Comparison of ENCODE assay signal across 17 mouse cellular contexts in the genomic region with DNA sequence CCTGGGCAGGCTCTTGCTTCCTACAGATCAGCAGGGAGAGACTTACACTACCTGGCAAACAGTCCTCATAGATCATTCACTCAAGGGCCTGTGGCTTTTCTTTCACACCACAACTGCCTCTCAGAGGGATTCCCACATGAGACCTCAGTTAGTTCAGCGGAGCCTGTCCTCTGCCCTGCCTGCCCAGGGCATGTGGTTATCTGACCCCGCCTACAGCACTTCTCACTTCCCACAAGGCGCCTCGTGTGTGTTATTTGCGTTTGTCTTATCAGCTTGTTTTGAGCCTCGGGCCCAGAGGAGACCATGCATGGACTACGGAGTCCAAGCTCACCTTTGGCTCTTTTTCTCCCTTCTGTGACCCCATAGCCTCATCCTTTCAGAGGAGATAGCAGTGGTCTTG. TPM values are rescaled to one million over a fixed set of nuclear protein-coding genes. Genes with fewer than 3 reads are reported as not detected.
DNase-seq lines count a peak whose midpoint lies in the region; ATAC-seq and TF ChIP-seq lines count a peak whose summit lies in the region.
"Had no signal": no experiment of that assay in that cellular context is flagged by ENCODE, and none has a peak within 500 bp of the region (broad histone marks: within the 10 kb centered on the region; RNA-seq: fewer than 3 reads in every experiment).

No protein-coding gene starts in this region.

- peak; percentile 80 for TF ChIP-seq EP300 in heart, adult 2 months (IDR thresholded peaks at IDR 0.05; ENCODE audit: insufficient read depth, low read depth, low read length)

- in situ Hi-C loops in Patski (cut with MboI; ENCODE audit: low pct_unique_long_range_greater_than_20kb), result no loop called here

- H3K79me2 ChIP-seq in heart, adult 2 months (replicated peaks; ENCODE audit: control insufficient read depth, insufficient read depth, low read length), result no peaks in the 10 kb centered on the region

- no peak overlapping the region for H3K4me3 ChIP-seq in heart, adult 2 months
- no peak overlapping the region for H3K4me3 ChIP-seq in cerebellum, adult 2 months (replicated peaks; ENCODE audit: insufficient read depth, low read depth, low read length)
- H3K4me3 ChIP-seq: forebrain, embryonic 10.5 days; layer of hippocampus, adult 2 months; limb, embryonic 15.5 days; midbrain, embryonic 12.5 days had no signal

- CTCF ChIA-PET in Patski (lab: Charles Lee), result no interaction called here

- no peak for ATAC-seq in Patski
- peak; percentile 63 for ATAC-seq in neutrophil, adult 5-6 weeks (ENCODE audit: extremely low read depth, insufficient number of reproducible peaks, low FRiP score, poor library complexity, severe bottlenecking)
- ATAC-seq: CD4-positive, CD25-positive, alpha-beta regulatory T cell, adult 4 months; inflammation-experienced regulatory T-cells, adult 6 months had no signal

- 15% methylated on average over 7 of the region's 7 CpGs for WGBS in heart, adult 2 months
- 86% methylated on average over 7 of the region's 7 CpGs for WGBS in cerebellum, adult 2 months

- H3K9ac ChIP-seq in heart, adult 2 months (ENCODE audit: low read depth, low read length), result no peak overlapping the region
- H3K9ac ChIP-seq: limb, embryonic 15.5 days; midbrain, embryonic 12.5 days had no signal

- POLR2A ChIA-PET in Patski (lab: Charles Lee), result no interaction called here

- intact Hi-C loops in heart, adult 2 months (cut with DNase I), result loop anchor here (5.0 kb wide), 1 partner anchor 83 kb away; no protein-coding TSS in a partner anchor

- H3K27ac ChIP-seq in heart, adult 2 months, result peak overlapping the region; percentile 71
- no peak overlapping the region for H3K27ac ChIP-seq in cerebellum, adult 2 months (ENCODE audit: insufficient read depth, low read length)
- H3K27ac ChIP-seq: forebrain, embryonic 10.5 days; limb, embryonic 15.5 days; midbrain, embryonic 12.5 days had no signal

- H3K36me3 ChIP-seq in heart, adult 2 months (ENCODE audit: control insufficient read depth, insufficient read depth, low read length), result no peaks in the 10 kb centered on the region
- H3K36me3 ChIP-seq: forebrain, embryonic 10.5 days; limb, embryonic 15.5 days; midbrain, embryonic 12.5 days had no signal

- TF ChIP-seq CTCF in heart, adult 2 months (IDR thresholded peaks at IDR 0.05), result no peak
- TF ChIP-seq CTCF in Patski (IDR thresholded peaks at IDR 0.05), result no peak
- TF ChIP-seq CTCF in cerebellum, adult 2 months (IDR thresholded peaks at IDR 0.05; ENCODE audit: borderline replicate concordance, insufficient read depth, low read depth, low read length), result no peak

- H3K27me3 ChIP-seq in heart, adult 2 months (ENCODE audit: control insufficient read depth, insufficient read depth, low read length), result no peaks in the 10 kb centered on the region
- H3K27me3 ChIP-seq in Patski, result no peaks in the 10 kb centered on the region
- no peaks in the 10 kb centered on the region for H3K27me3 ChIP-seq in cerebellum, adult 2 months (ENCODE audit: control insufficient read depth, insufficient read depth, low read length)

- peak in 1 of 2 experiments; percentile 64 for DNase-seq in heart, adult 2 months
- no peak for DNase-seq in heart, postnatal 4 days
- DNase-seq in Patski (ENCODE audit: low read depth, low spot score), result peak; percentile 37
- peak; percentile 49 for DNase-seq in liver
- DNase-seq in layer of hippocampus, postnatal 36 days, result no peak
- DNase-seq in embryo, embryonic 11 days, result no peak
- no peak for DNase-seq in cerebellum, adult 2 months
- DNase-seq: cerebellum, adult 9-10 months; lung, postnatal 10 days; thymus, adult 2 months had no signal

- peak; percentile 47; the same call in 1 of the 2 replicates for TF ChIP-seq POLR2A in heart, adult 2 months (IDR thresholded peaks at IDR 0.05; ENCODE audit: insufficient read depth, low read depth, low read length)
- TF ChIP-seq POLR2A in cerebellum, adult 2 months (IDR thresholded peaks at IDR 0.05; ENCODE audit: borderline replicate concordance, insufficient read depth, low read length), result no peak

- peaks cover 8% of the 10 kb centered on the region; the same call in 1 of the 2 replicates for H3K4me1 ChIP-seq in heart, adult 2 months (ENCODE audit: control insufficient read depth, insufficient read depth, low read length)
- H3K4me1 ChIP-seq in cerebellum, adult 2 months (ENCODE audit: control insufficient read depth, insufficient read depth, low read length), result no peaks in the 10 kb centered on the region
- H3K4me1 ChIP-seq: midbrain, embryonic 12.5 days had no signal

RNA-seq across cellular contexts. Expression of a gene that starts 9.9 kb away (rescaled TPM):
- 10 to 100 TPM; 12.2 to 14.4 TPM for total RNA-seq in heart, adult 2 months (2021)
- 12.6 and 21.5 TPM in 2 replicates for polyA plus RNA-seq in heart, adult 2 months (2012; rRNA removed)
- total RNA-seq in heart, postnatal 4 days (2021), result 1 to 10 TPM; 8.6 to 9.4 TPM
- polyA plus RNA-seq in Patski (2021), result 2.3 TPM
- not detected in 2 replicates for total RNA-seq in neutrophil, adult 5-6 weeks (2017)
- 1 to 10 TPM; 1.7 to 1.8 TPM for total RNA-seq in layer of hippocampus, postnatal 36 days (2021)
- polyA plus RNA-seq in cerebellum, adult 2 months (2012; rRNA removed), result 2.9 and 3.0 TPM in 2 replicates

RNA-seq across cellular contexts. Expression of a gene that starts 37.3 kb away (rescaled TPM):
- under 1 TPM; 0.73 to 0.82 TPM for total RNA-seq in heart, adult 2 months (2021)
- 0.82 and 1.4 TPM in 2 replicates for polyA plus RNA-seq in heart, adult 2 months (2012; rRNA removed)
- total RNA-seq in heart, postnatal 4 days (2021), result under 1 TPM; 0.47 to 0.52 TPM
- polyA plus RNA-seq in Patski (2021), result 0.19 TPM
- 20.7 and 23.2 TPM in 2 replicates for total RNA-seq in neutrophil, adult 5-6 weeks (2017)
- total RNA-seq in layer of hippocampus, postnatal 36 days (2021), result not detected
- 0.25 and 0.29 TPM in 2 replicates for polyA plus RNA-seq in cerebellum, adult 2 months (2012; rRNA removed)
- total RNA-seq: layer of hippocampus, adult 2 months had no signal

RNA-seq across cellular contexts. Expression of a gene that starts 51.4 kb away (rescaled TPM):
- 10 to 100 TPM; 20.1 to 21.0 TPM for total RNA-seq in heart, adult 2 months (2021)
- polyA plus RNA-seq in heart, adult 2 months (2012; rRNA removed), result 30.5 and 32.5 TPM in 2 replicates
- total RNA-seq in heart, postnatal 4 days (2021), result 10 to 100 TPM; 33.5 to 36.8 TPM
- polyA plus RNA-seq in Patski (2021), result 111 TPM
- total RNA-seq in neutrophil, adult 5-6 weeks (2017), result 94.3 and 106 TPM in 2 replicates
- 100 to 1,000 TPM; 251 to 253 TPM for total RNA-seq in layer of hippocampus, postnatal 36 days (2021)
- 285 and 297 TPM in 2 replicates for polyA plus RNA-seq in cerebellum, adult 2 months (2012; rRNA removed)

Comparison
In these comparisons a context has a peak if more than half of its experiments do, and no peak if none do; other contexts are left out.
1. DNase-seq: peak in Patski (single experiment) and liver (single experiment); none in heart, postnatal 4 days (single experiment), layer of hippocampus, postnatal 36 days (0 of 2), embryo, embryonic 11 days (single experiment) and cerebellum, adult 2 months (0 of 2).
2. RNA of a gene that starts 37.3 kb away (total RNA-seq): 20.7 to 23.2 TPM in neutrophil, adult 5-6 weeks; 0.73 to 0.82 TPM in heart, adult 2 months, 0.47 to 0.52 TPM in heart, postnatal 4 days and not detected in layer of hippocampus, postnatal 36 days; every median in the first group is over 10 times any median in the second.